Mouse (Mus musculus): Measurements from ENCODE around the gene Sh2b3. TPM values are rescaled to one million over a fixed set of nuclear protein-coding genes. Genes with fewer than 3 reads are reported as not detected.

Gene Sh2b3
- polyA plus RNA-seq (2017; shearing (Covaris generic)), result 46.0 TPM

GRCm38 (mm10) chr5:121837441-121838340 lies at the start of gene Sh2b3:
Sh2b3 (minus strand) TSS chr5:121837646.

GRCm38 (mm10) chr5:121848743-121849142 lies 11.3 kb upstream of the Sh2b3 start, which contains the start of gene Pheta1:
Pheta1 (plus strand) TSS chr5:121848984.

Other genes starting within 250 kb of the Sh2b3 start
- 7.1 TPM for gene Aldh2, start 243.8 kb downstream of the Sh2b3 start, polyA plus RNA-seq (2017; shearing (Covaris generic))
- 0.52 TPM for gene Acad12, start 218.7 kb downstream of the Sh2b3 start, polyA plus RNA-seq (2017; shearing (Covaris generic))
- 9.5 TPM for gene Acad10, start 177.1 kb downstream of the Sh2b3 start, polyA plus RNA-seq (2017; shearing (Covaris generic))
- gene Brap, start 177.1 kb downstream of the Sh2b3 start, polyA plus RNA-seq (2017; shearing (Covaris generic)), result 97.5 TPM
- gene Atxn2, start 126.3 kb downstream of the Sh2b3 start, polyA plus RNA-seq (2017; shearing (Covaris generic)), result 44.4 TPM
- 6.7 TPM for gene Pheta1, start 11.3 kb upstream of the Sh2b3 start, polyA plus RNA-seq (2017; shearing (Covaris generic))
- gene Cux2, start 212.5 kb upstream of the Sh2b3 start, polyA plus RNA-seq (2017; shearing (Covaris generic)), result 0.21 TPM